Mouse (Mus musculus) liver, embryonic 15.5 days (tissue): ENCODE data around the gene Gatad1. TPM values are rescaled to one million over a fixed set of nuclear protein-coding genes. Genes with fewer than 3 reads are reported as not detected.
"Not testable (repeated sequence)": the region's sequence is repeated elsewhere in the genome, so short reads cannot be mapped to it uniquely, and the experiment has no call there.

Experiments used
- ATAC-seq: fragments of 200-750 bp; cut with Nextera tagmentation; 2 replicates; pipeline ENCODE4 v1.8.0; 2017; ENCODE audit warnings: moderate number of reproducible peaks, mild to moderate bottlenecking, moderate library complexity; ENCODE audit not compliant: insufficient read depth
- H3K27ac ChIP-seq: fragments of 300-500 bp; sonication (generic); replicated peaks from 2 replicates; pipeline ENCODE4 v1.5.1; 2015; ENCODE audit warnings: mild to moderate bottlenecking, inconsistent platforms
- H3K27me3 ChIP-seq: fragments of 300-500 bp; sonication (generic); 2 replicates; pipeline ENCODE4 v1.6.1; 2015; ENCODE audit warnings: mild to moderate bottlenecking, inconsistent platforms
- H3K36me3 ChIP-seq: fragments of 300-500 bp; sonication (generic); replicated peaks from 2 replicates; pipeline ENCODE4 v1.6.1; 2015; ENCODE audit warnings: moderate library complexity, mild to moderate bottlenecking, inconsistent platforms
- H3K4me1 ChIP-seq: fragments of 300-500 bp; sonication (generic); replicated peaks from 2 replicates; pipeline ENCODE4 v1.6.1; 2015; ENCODE audit warnings: inconsistent platforms
- H3K4me2 ChIP-seq: fragments of 300-500 bp; sonication (generic); 2 replicates; pipeline ENCODE4 v1.6.1; 2015; ENCODE audit warnings: moderate library complexity, mild to moderate bottlenecking, inconsistent platforms
- H3K4me3 ChIP-seq: fragments of 300-500 bp; sonication (generic); replicated peaks from 2 replicates; pipeline ENCODE4 v1.5.1; 2015; ENCODE audit warnings: mild to moderate bottlenecking, inconsistent platforms
- H3K9ac ChIP-seq: fragments of 300-500 bp; sonication (generic); 2 replicates; pipeline ENCODE4 v1.6.1; 2015; ENCODE audit warnings: moderate library complexity, mild to moderate bottlenecking, inconsistent platforms
- H3K9me3 ChIP-seq: fragments of 300-500 bp; sonication (generic); replicated peaks from 2 replicates; pipeline ENCODE4 v1.6.1; 2016; ENCODE audit warnings: inconsistent platforms
- WGBS: fragments of 180-500 bp; shearing (Covaris S2); methylation state at CpG from one replicate; pipeline ENCODE4 v1.1.7; 2015; ENCODE audit warnings: mixed read lengths; ENCODE audit not compliant: insufficient replicate concordance; 5-methylcytosine and 5-hydroxymethylcytosine counted together
- polyA plus RNA-seq: library from polyadenylated mRNA; unstranded; fragments of >200 nt; fragmentation: Nextera tagmentation; extraction: Ambion mirVana; gene quantifications from 2 replicates; pipeline ENCODE4 v1.2.1, GENCODE M21; 2015

Gene Gatad1
- polyA plus RNA-seq, 1 experiment from 2014 or later, result 22.6 TPM

DNA sequence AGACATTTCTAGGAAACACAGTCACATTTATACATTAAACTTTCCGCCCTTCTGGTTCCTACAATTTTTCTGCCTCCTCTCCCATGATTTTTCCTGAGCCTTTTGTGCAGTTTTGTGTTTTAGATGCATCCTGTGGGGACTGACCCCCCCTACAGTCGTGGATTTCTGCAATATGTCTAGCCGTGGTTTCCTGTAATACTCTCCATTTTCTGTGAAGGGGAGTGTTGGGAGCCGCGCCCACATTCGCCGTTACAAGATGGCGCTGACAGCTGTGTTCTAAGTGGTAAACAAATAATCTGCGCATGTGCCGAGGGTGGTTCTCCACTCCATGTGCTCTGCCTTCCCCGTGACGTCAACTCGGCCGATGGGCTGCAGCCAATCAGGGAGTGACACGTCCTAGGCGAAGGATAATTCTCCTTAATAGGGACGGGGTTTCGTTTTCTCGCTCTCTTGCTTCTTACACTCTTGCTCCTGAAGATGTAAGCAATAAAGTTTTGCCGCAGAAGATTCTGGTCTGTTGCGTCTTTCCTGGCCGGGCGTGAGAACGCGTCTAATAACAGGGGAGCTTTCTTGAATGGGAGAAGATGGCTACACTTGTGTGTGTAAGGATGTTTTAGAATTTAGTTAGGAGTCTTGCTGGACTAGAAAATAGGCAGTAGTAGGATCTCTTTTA lies 3.9 kb downstream of the Gatad1 start:
- WGBS, result 84% methylated on average over 18 of the region's 25 CpGs
- H3K9ac ChIP-seq, H3K9me3 ChIP-seq, H3K36me3 ChIP-seq, H3K27me3 ChIP-seq, H3K4me3 ChIP-seq, H3K4me2 ChIP-seq, H3K27ac ChIP-seq, ATAC-seq: not testable (repeated sequence)
- peaks cover 10% of the 10 kb centered on the region; the same call in 1 of the 2 replicates for H3K4me1 ChIP-seq

DNA sequence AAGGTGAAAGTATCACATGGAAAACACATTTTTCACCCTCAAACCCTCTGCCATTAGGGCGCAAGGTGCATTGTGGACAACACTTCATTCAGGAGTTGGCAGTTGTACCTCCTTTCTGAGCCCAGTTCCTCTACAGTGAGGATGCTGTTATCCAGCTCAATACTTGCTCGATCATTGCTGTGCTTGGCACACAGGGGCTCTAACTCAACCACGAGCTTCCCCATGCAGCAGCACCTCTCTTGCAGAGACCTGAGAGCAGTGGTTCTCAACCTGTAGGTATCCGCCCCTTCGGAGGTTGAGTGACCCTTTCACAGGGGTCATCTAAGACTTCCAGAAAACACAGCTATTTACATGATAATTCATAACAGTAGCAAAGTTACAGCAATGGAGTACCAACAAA lies 5.4 kb downstream of the Gatad1 start:
- Histone ChIP-seq H3K4me1 (peaks cover 11% of the 10 kb centered on the region; the same call in 1 of the 2 replicates), H3K27ac (no peak overlapping the region), H3K36me3 (no peaks in the 10 kb centered on the region), H3K9ac (no peak overlapping the region), H3K4me3 (no peak overlapping the region), H3K9me3 (no peaks in the 10 kb centered on the region), H3K4me2 (no peak overlapping the region), H3K27me3 (no peaks in the 10 kb centered on the region)
- no peak for ATAC-seq
- WGBS, result 60% methylated on average over 5 of the region's 5 CpGs

DNA sequence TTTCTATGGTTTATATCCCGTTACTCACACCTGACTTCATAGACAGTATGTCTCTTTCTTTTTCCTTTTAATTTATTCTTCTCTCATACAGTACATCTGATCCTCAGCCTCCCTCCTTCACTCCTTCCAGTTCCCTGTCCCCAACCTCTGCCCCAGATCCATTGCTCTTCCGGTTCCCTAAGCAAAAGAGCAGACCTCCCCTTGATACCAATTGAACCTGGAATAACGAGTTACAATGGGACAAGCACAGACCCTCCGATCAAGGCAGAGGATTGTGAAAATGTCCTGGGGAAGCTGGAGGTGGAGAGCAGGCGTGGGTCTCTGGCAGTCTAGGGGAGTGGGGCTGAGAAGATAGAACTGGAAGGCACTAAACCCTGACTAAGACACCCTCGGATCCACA lies 6.1 kb downstream of the Gatad1 start, which contains the start of gene Tmbim7:
Tmbim7 (plus strand) TSS at position 301 of the 400 bp plus-strand sequence.
- ATAC-seq, result no peak
- WGBS, result 69% methylated on average over 6 of the region's 6 CpGs
- Histone ChIP-seq H3K9me3 (no peaks in the 10 kb centered on the region), H3K9ac (no peak within 1 kb of the TSS), H3K4me2 (no peak within 1 kb of the TSS), H3K27me3 (no peaks in the 10 kb centered on the region), H3K27ac (no peak within 1 kb of the TSS), H3K36me3 (no peaks in the 10 kb centered on the region), H3K4me3 (no peak within 1 kb of the TSS), H3K4me1 (peaks cover 13% of the 10 kb centered on the region; the same call in 1 of the 2 replicates)

DNA sequence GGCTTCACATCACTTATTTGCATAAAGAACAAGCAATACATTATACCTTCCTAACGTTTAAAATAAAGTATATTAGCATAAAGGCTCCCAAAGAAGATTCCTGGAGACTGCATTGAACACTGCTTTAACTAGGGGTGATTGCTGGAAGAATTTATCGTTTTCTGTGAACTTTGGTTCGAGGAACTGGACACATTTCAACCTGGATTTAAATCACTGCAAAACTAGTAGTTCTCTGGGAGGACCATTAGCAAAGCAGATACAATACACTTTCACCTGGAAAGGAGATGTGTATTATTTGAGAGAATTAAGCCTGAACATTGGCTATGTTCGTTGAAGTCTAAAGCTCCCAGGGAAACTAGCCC lies 8.2 kb downstream of the Gatad1 start:
- H3K9me3 ChIP-seq, result no peaks in the 10 kb centered on the region

DNA sequence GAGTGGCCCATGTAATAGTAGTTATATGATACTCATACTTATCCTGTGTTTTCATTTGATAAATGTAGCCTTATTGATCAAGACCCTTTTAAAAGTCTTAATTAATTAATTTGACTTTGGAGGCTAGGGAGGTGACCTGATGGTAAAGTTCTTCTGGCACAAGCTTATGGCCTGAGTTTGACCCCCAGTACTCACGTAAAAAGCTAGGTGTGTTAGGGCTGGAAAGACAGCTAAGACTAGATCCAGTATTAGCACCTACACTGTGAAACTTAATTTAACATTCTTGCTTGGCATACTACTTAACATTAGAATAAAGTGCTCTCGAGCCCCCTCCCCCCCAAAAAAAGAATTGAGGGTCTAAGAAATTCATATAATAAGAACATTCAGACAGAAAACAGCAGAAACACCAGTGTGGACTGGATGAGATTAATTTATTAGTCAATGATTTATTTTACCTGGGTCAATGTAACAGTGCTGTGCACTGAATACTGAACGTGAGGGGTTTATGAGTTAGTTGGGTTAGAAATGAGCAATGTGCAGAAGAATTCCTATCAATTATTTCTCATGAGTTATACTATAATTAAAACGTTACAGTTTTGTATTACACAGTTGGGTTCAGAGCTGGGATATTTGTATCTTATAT lies 8.7 kb downstream of the Gatad1 start:
- no peak overlapping the region for H3K9ac ChIP-seq
- WGBS, result 34% methylated on average over 4 of the region's 4 CpGs
- no peaks in the 10 kb centered on the region for H3K9me3 ChIP-seq
- peak overlapping the region; percentile 99 for H3K4me3 ChIP-seq
- H3K4me1 ChIP-seq, result peaks cover 20% of the 10 kb centered on the region
- no peak for ATAC-seq
- peaks cover 16% of the 10 kb centered on the region for H3K36me3 ChIP-seq
- no peaks in the 10 kb centered on the region for H3K27me3 ChIP-seq
- H3K4me2 ChIP-seq, result peak overlapping the region; percentile 85
- H3K27ac ChIP-seq, result no peak overlapping the region; the same call in 1 of the 2 replicates

More for the DNA sequence above, 8.2 kb downstream of the Gatad1 start:
- Histone ChIP-seq H3K4me3 (no peak overlapping the region), H3K4me1 (peaks cover 20% of the 10 kb centered on the region), H3K4me2 (no peak overlapping the region), H3K27me3 (no peaks in the 10 kb centered on the region), H3K9ac (no peak overlapping the region), H3K36me3 (peaks cover 14% of the 10 kb centered on the region), H3K27ac (no peak overlapping the region)
- WGBS, result 59% methylated on average over 4 of the region's 4 CpGs
- no peak for ATAC-seq

DNA sequence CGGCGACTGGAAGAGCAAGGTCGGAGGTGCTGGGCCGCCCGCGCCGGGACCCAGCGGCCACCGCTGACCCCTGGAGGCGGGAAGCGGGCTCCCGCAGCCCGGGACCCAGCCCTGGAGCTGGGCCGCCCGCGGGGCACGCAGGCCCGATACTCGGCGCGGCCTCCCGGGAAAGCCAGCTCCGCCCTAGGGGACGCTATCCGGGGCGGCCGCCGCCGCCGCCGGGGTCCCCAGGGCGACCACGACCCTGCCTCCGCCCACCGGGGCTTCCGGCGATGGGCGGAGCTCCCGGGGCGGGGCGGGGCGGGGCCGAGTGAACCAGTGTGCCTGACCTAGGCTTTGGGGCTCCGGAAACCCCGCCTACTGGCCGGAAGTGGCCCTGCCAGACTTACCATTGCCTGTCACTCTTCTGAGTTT lies 9.3 kb downstream of the Gatad1 start:
- WGBS, result under 1% methylated on average over 46 of the region's 46 CpGs
- Histone ChIP-seq H3K36me3 (peaks cover 21% of the 10 kb centered on the region), H3K4me3 (peak overlapping the region; percentile 99), H3K27ac (peak overlapping the region; percentile 96), H3K4me1 (peaks cover 20% of the 10 kb centered on the region), H3K9me3 (no peaks in the 10 kb centered on the region), H3K27me3 (no peaks in the 10 kb centered on the region), H3K9ac (peak overlapping the region; percentile 88), H3K4me2 (peak overlapping the region; percentile 85)
- peak; percentile 93 for ATAC-seq

DNA sequence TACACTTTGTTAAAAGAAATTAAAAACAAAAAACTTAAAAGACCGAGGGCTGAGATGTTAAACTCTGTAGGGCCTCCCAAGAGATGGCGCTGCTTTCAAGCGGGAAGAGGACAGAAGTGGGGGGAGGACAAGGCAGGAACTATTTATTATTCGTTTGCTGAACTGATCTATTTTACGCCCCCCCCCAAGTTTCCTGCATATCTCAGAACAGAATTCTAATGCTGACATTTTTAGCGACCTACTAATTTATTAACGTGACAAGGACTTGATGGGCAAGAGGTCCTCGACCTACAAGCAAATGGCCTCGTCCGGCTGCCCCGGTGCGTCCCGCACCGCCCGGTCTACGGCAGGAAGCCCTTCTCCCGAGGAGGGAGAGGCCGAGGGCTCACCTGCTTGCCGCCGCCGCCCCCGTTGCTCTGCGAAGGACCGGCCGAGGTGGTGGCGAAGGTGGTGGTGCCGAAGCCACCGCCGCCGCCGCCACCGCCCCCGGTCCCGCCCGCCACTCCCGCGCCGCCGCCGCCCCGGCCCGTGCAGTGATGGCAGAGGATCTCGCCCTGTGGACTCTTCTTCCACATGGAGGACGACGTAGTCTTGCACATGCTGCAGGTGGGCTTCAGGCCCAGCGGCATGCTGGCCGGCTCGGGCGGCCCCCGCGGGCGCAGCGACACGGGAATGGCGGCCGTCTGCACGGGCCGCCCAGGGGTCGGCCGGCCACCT lies 9.8 kb downstream of the Gatad1 start:
- H3K9ac ChIP-seq, result peak overlapping the region; percentile 88
- H3K36me3 ChIP-seq, result peaks cover 24% of the 10 kb centered on the region
- under 1% methylated on average over 46 of the region's 60 CpGs for WGBS
- H3K9me3 ChIP-seq, result no peaks in the 10 kb centered on the region
- no peaks in the 10 kb centered on the region for H3K27me3 ChIP-seq
- peak overlapping the region; percentile 96 for H3K27ac ChIP-seq
- ATAC-seq, result peak; percentile 74
- peaks cover 20% of the 10 kb centered on the region for H3K4me1 ChIP-seq
- H3K4me2 ChIP-seq, result peak overlapping the region; percentile 85
- H3K4me3 ChIP-seq, result peak overlapping the region; percentile 99

DNA sequence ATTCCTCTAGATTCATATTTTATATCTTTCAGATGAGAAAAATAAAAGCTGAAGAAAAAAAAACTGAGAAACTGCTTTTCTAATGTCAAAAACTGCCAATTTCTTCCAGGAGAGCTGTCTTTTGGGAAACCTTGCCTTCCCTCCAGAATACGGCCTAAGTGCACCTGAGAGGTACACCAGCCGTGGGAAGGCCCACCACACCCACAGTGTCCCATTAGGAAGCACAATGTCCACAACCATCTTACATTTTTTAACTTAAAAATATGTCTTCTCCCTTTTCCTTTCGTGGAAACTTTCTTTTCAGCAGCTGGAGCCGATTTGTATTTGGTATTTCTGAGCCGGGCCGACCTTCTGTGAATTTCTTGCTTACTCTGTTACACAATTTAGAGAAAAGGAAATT lies 10.4 kb downstream of the Gatad1 start:
- Histone ChIP-seq H3K27ac (peak overlapping the region; percentile 14; the same call in 1 of the 2 replicates), H3K9ac (peak overlapping the region; percentile 88), H3K4me3 (peak overlapping the region; percentile 99), H3K9me3 (no peaks in the 10 kb centered on the region), H3K4me1 (peaks cover 20% of the 10 kb centered on the region), H3K4me2 (peak overlapping the region; percentile 85), H3K36me3 (peaks cover 30% of the 10 kb centered on the region), H3K27me3 (no peaks in the 10 kb centered on the region)
- no peak for ATAC-seq
- 21% methylated on average over 6 of the region's 6 CpGs for WGBS

DNA sequence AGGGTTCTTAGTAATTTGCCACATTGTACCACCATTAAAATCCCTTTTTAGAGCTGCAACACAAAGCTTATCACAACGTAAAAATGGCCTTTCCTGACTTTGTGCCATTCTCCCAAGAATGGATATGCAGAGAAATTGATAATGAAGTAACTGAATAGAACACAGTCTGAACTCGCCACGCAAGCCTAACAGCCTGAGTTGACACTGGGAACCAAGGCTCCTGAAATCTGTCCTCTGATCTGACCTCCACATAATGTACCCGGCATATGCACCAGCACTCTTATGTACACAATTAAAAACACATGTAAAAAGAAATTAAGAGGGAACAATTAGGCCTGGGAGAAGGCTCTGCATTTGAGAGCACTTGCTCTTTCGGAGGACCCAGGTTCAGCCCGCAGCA lies 11.7 kb downstream of the Gatad1 start:
- Histone ChIP-seq H3K9me3 (no peaks in the 10 kb centered on the region), H3K4me2 (peak overlapping the region; percentile 16; the same call in 1 of the 2 replicates), H3K27me3 (no peaks in the 10 kb centered on the region), H3K4me3 (no peak overlapping the region), H3K9ac (no peak overlapping the region), H3K27ac (no peak overlapping the region), H3K36me3 (peaks cover 39% of the 10 kb centered on the region), H3K4me1 (peaks cover 20% of the 10 kb centered on the region)
- WGBS, result 79% methylated on average over 6 of the region's 6 CpGs
- no peak for ATAC-seq

DNA sequence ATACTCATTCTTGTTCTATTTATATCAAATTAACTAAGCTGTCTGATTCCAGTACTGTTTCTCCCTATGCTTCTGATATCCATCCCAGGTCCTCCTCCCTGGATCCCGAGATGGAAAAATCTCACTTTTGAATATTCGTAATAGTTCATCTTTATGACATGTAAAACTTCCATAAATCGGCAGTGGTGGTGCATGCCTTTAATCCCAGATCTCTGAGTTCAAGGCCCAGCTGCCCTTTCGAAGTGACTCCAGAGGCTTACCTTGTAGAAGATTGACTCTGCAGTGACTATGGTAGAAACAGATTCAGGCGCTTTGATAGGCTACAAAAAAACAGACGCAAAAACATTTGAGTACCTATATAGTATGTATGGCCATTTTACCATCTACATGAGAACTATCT lies 12.4 kb downstream of the Gatad1 start:
- H3K4me2 ChIP-seq, result no peak overlapping the region
- ATAC-seq, result no peak
- H3K4me1 ChIP-seq, result peaks cover 20% of the 10 kb centered on the region
- H3K36me3 ChIP-seq, result peaks cover 44% of the 10 kb centered on the region
- H3K27ac ChIP-seq, result no peak overlapping the region
- H3K9ac ChIP-seq, result no peak overlapping the region
- H3K9me3 ChIP-seq, result no peaks in the 10 kb centered on the region
- no peaks in the 10 kb centered on the region for H3K27me3 ChIP-seq
- 84% methylated on average over 6 of the region's 6 CpGs for WGBS
- H3K4me3 ChIP-seq, result no peak overlapping the region

DNA sequence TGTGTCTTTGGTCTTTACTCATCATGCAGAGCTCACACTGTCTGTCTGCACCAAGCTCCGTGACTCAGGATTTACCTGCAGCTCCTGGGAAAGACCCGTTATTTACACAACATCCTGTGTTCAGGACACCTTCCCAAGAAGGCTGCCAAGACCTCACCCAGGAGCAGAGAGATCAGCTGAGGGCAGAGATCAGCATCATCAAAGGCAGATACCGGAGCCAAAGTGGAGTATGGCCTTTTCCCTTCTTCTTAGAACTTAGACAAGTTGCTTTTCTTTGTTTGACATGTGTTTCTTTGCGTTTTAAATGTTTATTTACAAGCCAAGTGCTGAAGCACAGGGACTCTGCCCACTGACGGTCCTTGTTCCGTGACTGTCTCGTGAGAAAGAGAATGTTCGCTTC lies 21.7 kb downstream of the Gatad1 start:
- no peaks in the 10 kb centered on the region for H3K9me3 ChIP-seq
- no peak overlapping the region for H3K4me2 ChIP-seq
- 0 out of 2 replicates have a peak, but pooled peaks cover 3% of the 10 kb centered on the region for H3K4me1 ChIP-seq
- H3K27ac ChIP-seq, result no peak overlapping the region
- WGBS, result 77% methylated on average over 8 of the region's 8 CpGs
- no peaks in the 10 kb centered on the region for H3K27me3 ChIP-seq
- no peak for ATAC-seq
- peaks cover 11% of the 10 kb centered on the region for H3K36me3 ChIP-seq
- no peak overlapping the region for H3K4me3 ChIP-seq
- H3K9ac ChIP-seq, result no peak overlapping the region
